ENCODE assay signal across 8 mouse cellular contexts in genomic region chr3:28562612-28563332, GRCm38 (mm10).
A peak's percentile ranks its signal among the peaks of the same experiment; 100 is the strongest.
DNase-seq lines count a peak whose midpoint lies in the region; ATAC-seq and TF ChIP-seq lines count a peak whose summit lies in the region.

No protein-coding gene starts in this region.

- WGBS in heart, postnatal 0 days = 64% methylated on average over 10 of the region's 10 CpGs
- 63% methylated on average over 10 of the region's 10 CpGs for WGBS in heart, embryonic 10.5 days

- no peak overlapping the region for H3K4me3 ChIP-seq in heart, postnatal 0 days (ENCODE audit: low read depth, low read length)
- H3K4me3 ChIP-seq in heart, embryonic 10.5 days = no peak overlapping the region

- H3K9ac ChIP-seq in heart, postnatal 0 days (replicated peaks; ENCODE audit: low read depth, low read length) = no peak overlapping the region

- H3K4me2 ChIP-seq in heart, postnatal 0 days (ENCODE audit: low read depth, low read length) = no peak overlapping the region

- no peaks in the 10 kb centered on the region; the same call in 1 of the 2 replicates for H3K4me1 ChIP-seq in heart, postnatal 0 days (ENCODE audit: control insufficient read depth, insufficient read depth)
- H3K4me1 ChIP-seq in heart, embryonic 10.5 days = peaks cover 7% of the 10 kb centered on the region; the same call in 1 of the 2 replicates

- no peak overlapping the region for H3K27ac ChIP-seq in heart, postnatal 0 days (ENCODE audit: low read depth)
- H3K27ac ChIP-seq in heart, embryonic 10.5 days = no peak overlapping the region

- ATAC-seq in heart, postnatal 0 days (ENCODE audit: insufficient read depth, low read depth) = no peak

- DNase-seq in heart, postnatal 0 days (ENCODE audit: low spot score) = no peak
- no peak for DNase-seq in heart, embryonic 10.5 days (ENCODE audit: low spot score)
- peak; percentile 50 for DNase-seq in ES-CJ7 (ENCODE audit: low read depth, low spot score)
- DNase-seq in cerebellum, postnatal 14 days = peak; percentile 53 to 64
- DNase-seq in kidney, adult 9 months = peak; percentile 21
- peak; percentile 63 for DNase-seq in retina, postnatal 1 day
- DNase-seq in layer of hippocampus, adult 11-12 months (ENCODE audit: low spot score) = no peak
- no peak for DNase-seq in right cerebral cortex, adult 2 months (ENCODE audit: low spot score in 2 of 2)

- no peak for TF ChIP-seq EP300 in heart, postnatal 0 days (IDR thresholded peaks at IDR 0.05; ENCODE audit: low read depth)

- peak; percentile 69 for TF ChIP-seq CTCF in heart, postnatal 0 days (IDR thresholded peaks at IDR 0.05; ENCODE audit: low read depth)

- peaks cover 8% of the 10 kb centered on the region for H3K36me3 ChIP-seq in heart, postnatal 0 days (replicated peaks; ENCODE audit: control insufficient read depth, insufficient read depth, low read length)
- H3K36me3 ChIP-seq in heart, embryonic 10.5 days = no peaks in the 10 kb centered on the region

- H3K27me3 ChIP-seq in heart, postnatal 0 days (ENCODE audit: control insufficient read depth, insufficient read depth, low read length) = peaks cover 7% of the 10 kb centered on the region; the same call in 1 of the 2 replicates
- H3K27me3 ChIP-seq in heart, embryonic 10.5 days (ENCODE audit: insufficient read depth, poor library complexity, severe bottlenecking) = no peaks in the 10 kb centered on the region

- no peaks in the 10 kb centered on the region for H3K9me3 ChIP-seq in heart, postnatal 0 days (replicated peaks; ENCODE audit: control insufficient read depth, low read length)
- no peaks in the 10 kb centered on the region for H3K9me3 ChIP-seq in heart, embryonic 10.5 days

Comparison
In these comparisons a context has a peak if more than half of its experiments do, and no peak if none do; other contexts are left out.
1. DNase-seq: peak in ES-CJ7 (single experiment), cerebellum, postnatal 14 days (2 of 2), kidney, adult 9 months (single experiment) and retina, postnatal 1 day (single experiment); none in heart, postnatal 0 days (single experiment), heart, embryonic 10.5 days (single experiment), layer of hippocampus, adult 11-12 months (single experiment) and right cerebral cortex, adult 2 months (0 of 2).